Mouse (Mus musculus): ENCODE measurements around the gene Cdkn1a.

GRCm38 (mm10) chr17:29053841-29054240, 36.9 kb upstream of the Cdkn1a start:
- TF ChIP-seq POLR2A (IDR thresholded peaks at IDR 0.05; ENCODE audit: insufficient read depth, low read depth, low read length) (no peak), CTCF (IDR thresholded peaks at IDR 0.05) (no peak), EP300 (IDR thresholded peaks at IDR 0.05; ENCODE audit: insufficient read depth, low read depth, low read length) (peak; percentile 73; the same call in 1 of the 2 replicates)
